Mouse (Mus musculus) urinary bladder, postnatal 10 days (tissue): ENCODE data around the gene Rgl3.

Source experiments
- DNase-seq: peaks from one replicate; pipeline ENCODE4 v3.0.0; 2022; ENCODE audit warnings: low spot score

Gene Rgl3

DNA sequence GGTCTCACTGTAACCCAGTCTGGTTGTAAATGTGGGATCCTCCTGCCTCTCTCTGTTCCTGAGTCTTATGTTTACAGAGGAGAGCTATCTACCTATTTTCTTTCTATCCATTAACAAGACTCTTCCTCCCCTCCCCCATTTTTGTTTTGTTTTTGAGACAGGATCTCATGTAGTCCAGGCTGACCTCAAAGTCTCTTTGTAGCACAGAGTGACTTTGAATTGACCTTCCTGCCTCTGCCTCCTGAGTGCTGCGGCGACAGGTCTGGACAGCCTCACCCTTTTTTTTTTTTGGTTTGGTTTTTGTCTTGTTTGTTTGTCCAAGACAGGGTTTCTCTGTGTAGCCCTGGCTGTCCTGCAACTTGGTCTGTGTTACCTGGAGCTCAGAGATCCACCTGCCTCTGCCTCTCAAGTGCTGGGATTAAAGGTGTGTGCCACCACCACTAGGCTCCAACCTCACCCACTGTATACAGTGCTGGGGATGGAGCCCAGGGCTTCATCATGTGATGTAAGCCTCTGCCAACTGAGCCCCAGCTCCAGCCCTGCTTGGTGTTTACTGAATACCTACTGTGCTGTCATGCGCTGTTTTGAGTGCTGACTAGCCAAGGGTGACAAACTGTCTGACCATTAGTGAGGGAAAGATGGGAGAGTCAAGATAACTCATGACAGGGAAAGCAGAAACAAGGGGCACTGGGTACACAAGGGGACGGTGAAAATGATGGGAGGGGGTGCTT, 10.7 kb downstream of the Rgl3 start:
- DNase-seq: no peak

DNA sequence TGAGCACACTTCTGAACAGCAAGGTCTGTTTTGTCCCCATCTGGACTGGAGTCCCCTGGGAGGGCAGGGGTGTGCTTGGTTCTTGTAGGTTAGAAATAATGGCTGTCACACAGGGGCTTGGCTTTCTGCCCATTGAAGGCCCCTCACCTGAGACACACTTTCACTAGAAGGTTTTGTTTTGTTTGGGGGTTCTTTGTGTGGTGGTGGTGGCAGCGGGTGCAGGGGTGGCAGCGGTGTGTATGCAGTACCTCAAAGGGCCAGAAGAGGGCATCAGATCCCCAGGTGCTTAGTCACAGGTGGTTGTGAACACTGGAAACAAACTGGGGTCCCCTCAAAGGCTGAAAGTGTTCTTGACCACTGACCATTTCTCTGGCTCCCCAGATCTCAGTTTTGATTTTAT, 11.3 kb downstream of the Rgl3 start:
- no peak for DNase-seq

DNA sequence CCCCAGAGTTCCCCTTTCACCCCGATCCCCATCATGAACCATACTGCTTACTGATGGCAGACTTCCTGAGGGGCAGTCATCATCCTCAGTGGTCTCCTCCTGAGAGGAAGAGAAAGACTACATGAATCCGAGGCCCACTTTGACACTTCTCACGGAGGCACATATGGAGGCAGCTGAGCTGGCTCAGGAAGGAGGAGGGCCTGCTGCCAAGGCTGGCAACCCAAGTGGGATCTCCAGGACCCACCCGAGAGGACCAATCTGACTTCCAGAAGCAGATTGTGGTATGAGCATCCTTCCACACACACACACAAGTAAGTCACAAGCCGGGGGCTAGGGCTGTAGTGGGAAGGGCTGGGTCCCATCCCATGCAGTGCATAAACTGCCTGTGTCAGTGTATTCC, 11.9 kb downstream of the Rgl3 start:
- no peak for DNase-seq

DNA sequence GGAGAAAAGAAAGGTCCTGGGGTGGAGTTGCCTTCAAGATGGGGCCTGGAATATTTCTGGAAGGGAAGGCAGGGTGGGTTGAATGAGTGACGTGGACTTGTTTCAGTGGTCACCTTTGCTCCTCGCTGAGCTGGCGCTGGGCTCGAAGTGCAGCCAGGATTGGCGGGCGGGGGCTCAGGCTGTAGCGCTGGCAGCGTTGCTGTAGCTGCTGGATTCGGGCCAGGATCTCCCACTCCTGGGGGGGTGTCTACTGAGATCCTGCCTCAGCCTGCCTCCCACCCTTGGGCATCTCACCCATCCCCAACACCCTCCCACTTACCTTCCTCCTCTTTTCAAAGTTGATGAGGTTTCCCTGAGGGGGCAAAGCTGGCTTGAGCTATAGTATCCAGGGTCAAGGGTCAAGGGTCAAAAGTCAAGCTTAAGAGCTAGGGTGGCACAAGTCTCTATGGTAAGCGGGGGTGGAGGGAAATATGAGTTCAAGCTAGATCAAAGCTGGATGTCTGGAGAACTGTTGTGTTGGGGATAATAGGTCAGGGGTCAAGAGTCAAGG, 12.5 kb downstream of the Rgl3 start:
- DNase-seq: no peak

DNA sequence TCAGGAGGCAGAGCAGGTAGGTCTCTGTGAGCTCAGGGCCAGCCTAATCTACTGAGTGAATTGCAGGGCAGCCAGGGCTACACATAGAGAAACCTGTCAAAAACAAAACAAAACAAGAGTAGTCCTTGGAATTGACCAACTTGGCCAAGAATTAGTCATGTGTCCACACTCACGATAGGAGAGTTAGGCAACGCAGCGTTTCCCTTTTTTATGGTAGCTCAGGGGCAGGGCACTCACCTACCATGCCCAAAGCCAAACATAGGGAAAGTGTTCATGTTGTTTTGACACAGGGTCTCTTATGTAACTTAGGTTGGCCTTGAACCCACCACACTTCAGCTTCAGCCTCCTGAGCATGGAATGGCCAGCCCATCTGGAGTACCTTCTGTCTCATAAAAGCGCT, 19.9 kb downstream of the Rgl3 start:
- DNase-seq: no peak

DNA sequence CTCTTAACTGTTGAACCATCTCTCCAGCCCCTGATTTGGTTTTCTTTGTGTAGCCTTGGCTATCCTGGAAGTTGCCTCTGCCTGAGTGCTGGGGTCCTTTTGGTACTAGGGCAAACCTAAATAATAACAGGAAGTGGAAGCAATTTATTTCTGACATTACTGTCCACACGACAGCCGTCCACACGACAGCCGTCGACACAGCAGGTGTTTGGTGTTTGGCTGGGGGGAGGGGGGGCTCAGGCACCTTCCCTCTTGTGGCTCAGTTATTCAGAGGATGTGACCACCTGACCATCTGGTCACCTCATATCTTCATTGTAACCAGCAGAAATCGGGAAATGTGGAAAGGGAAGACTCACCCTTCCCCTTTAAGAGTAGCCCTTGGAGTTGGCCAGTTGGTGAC, 20.4 kb downstream of the Rgl3 start:
- no peak for DNase-seq

DNA sequence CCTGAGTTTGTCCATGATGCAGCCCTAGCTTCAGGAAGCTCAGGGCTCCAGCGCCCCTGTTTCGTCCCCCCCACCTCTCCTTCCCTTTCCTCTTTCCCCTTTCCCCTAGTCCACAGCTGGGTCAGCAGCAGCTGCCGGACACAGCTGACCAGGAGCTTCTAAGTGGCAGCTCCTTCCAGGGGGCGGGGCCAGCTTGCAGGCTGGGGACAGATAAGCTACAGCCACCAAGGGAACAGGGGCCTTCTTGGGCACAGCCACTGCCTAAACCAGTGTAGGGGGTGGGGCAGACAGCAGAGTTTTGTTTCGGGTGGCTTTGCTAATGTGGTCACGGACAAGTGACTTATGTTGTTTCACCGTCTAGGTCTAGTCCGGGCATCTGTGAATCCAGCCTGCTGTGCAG, 25.8 kb downstream of the Rgl3 start, which contains the start of gene Epor:
Gene Epor (minus strand): TSS at position 90 of the 400 bp plus-strand sequence.
- no peak for DNase-seq

DNA sequence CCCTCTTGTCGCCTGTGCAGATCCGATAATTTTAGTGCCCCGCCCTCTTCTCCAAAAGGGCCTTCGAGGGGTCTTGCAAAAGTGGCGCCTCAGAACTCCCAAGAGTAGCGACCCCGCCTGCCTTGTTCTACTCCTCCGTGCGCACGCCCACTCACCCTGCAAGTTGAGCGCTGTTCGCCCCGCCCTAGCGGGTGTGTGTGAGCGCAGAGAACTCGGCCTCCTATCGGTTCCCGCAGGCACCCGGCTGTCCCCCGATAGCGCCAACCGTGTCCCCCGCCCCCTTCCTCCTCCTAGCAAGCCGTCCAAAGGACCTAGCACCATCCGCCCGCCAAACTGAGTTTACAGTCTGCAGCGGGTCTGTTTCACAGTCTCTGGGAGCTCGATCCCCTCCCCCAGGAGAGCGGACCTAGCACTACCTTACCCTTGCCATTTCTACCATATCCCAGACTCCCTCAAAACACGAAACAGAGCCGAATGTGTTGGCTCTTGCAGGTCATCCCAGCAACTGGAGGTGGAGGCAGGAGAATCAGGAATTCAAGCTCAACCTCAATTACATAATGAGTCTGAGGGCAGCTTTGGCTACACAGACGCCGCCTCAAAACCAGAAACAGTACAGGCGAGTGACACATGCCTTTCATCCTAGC, 26.7 kb downstream of the Rgl3 start:
- DNase-seq: no peak

DNA sequence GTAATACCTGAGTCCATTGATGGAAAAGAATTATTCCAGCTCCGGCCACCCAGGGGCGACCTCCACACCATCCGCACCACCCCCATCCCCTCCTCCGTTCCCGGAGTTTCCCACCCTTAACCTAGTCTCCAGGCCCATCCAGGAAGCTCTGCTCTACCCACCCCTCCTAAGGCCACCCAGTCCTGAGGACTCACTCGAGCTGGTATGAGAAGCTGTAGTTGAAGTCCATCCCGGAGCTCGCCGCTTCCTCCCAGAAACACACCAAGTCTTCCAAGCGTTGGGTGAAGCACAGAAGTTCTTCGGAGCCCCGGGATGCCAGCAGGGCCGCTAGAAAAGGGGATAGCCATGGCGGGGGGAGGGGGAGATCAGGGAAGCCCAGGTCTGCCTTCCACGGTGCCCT, 27.2 kb downstream of the Rgl3 start:
- no peak for DNase-seq

DNA sequence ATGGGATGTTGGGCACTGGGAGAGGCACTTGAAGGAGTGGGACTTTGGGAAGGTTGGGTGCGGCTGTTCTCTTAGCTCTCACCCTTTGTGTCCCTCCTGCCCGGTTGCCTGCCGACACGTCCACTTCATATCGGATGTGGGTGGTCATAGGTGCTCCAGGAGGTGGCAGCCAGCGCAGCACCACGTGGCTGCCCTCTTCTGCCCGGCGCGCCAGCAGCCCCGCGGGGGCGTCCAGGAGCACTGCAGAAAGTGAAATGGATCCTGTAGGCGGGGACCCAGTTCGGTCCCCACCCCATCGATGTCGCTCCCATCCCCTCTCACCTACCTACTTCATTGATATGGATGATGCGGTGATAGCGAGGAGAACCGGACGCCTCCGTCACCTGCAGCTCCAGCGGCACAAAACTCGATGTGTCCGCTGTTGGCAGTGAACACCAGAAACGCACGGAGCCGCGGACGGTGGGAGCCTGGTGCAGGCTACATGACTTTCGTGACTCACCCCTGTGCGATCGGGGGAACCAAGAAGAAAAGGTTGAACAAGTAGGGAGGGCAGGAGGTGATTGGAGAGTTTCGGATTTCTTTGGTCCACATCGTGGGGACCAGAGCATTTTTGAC, 27.8 kb downstream of the Rgl3 start:
- no peak for DNase-seq

DNA sequence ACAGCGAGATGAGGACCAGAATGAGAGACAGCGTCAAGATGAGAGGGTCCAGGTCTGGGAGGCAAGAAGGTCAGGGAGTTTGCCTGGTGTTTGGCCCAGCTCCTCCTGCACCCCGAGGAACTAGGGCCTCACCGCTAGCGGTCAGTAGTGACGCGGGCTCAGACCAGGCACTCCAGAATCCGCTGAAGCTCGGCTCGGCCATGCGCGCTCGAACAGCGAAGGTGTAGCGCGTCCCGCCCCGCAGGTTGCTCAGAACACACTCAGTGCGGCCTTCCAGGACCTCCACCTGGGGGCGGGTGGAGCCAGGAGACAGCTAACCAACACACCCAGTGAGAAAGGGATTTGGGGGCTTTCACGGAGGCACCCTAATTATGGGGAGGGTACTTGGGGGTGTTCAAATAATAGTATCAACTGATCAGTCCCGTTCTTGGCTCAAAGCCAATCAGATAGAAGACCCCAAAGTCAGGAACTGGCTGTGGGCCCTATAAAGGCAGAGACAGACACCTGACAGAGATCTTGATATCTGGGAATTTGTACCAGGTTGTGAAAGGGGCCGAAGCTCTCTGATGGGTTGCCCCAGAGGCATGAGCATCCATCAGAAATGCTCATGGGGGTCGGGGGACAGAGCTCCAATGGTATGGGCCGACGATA, 28.6 kb downstream of the Rgl3 start:
- no peak for DNase-seq

DNA sequence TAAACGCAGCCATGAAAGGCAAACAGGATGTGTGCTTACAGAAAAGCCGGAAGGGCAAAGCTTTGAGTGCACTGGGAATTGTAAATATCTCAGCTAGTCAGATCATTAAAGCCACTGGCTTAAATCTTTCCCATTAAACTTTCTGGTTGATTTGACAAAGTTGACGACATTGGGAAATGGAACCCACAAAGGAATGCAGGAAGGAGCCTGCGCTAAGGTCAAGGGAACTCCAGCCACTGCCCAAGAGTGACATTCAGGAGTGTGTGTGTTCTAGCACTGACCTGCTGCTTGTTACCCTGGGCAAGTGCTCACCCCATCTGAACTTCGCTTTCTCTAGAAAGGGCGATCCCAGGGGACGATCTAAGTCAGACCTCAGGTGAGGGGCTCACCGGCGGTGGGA, 29.1 kb downstream of the Rgl3 start:
- no peak for DNase-seq

DNA sequence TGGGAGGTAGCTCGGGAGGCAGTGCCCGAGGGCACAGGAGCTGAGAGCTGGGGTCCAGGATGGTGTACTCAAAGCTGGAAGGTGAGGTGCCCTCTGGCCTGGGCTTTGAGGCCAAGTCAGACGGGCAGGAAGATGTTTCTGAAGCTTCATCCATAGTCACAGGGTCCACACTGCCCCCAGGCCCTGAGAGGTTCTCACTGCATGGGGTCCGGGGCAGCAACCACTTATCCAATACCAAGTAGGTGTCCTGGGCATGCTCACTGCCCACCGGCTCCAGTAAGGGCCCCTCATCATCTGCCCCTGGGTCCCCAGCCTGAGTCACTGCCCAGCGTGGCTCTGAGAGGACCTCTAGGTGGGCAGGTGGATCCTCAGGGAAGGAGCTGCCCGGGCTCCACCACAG, 30.0 kb downstream of the Rgl3 start:
- DNase-seq: no peak

DNA sequence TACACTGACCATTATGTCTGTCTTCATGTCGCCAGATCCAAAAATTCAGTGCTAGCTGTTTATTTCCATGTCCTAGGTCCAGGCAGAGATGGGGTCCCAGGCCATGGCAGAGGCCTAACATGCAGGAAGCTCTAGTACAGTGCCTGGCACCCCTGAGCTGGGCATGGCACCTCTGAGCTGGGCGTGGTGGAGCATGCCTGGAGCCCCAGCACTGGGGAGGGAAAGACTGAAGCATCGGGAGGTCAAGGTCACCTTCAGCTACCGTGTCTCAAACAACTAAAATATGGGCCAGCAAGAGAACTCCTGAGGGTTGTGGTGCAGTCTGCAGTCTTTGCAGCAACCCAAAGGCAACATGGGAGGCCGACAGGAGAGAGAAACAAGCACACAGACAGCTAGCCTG, 30.9 kb downstream of the Rgl3 start:
- no peak for DNase-seq

DNA sequence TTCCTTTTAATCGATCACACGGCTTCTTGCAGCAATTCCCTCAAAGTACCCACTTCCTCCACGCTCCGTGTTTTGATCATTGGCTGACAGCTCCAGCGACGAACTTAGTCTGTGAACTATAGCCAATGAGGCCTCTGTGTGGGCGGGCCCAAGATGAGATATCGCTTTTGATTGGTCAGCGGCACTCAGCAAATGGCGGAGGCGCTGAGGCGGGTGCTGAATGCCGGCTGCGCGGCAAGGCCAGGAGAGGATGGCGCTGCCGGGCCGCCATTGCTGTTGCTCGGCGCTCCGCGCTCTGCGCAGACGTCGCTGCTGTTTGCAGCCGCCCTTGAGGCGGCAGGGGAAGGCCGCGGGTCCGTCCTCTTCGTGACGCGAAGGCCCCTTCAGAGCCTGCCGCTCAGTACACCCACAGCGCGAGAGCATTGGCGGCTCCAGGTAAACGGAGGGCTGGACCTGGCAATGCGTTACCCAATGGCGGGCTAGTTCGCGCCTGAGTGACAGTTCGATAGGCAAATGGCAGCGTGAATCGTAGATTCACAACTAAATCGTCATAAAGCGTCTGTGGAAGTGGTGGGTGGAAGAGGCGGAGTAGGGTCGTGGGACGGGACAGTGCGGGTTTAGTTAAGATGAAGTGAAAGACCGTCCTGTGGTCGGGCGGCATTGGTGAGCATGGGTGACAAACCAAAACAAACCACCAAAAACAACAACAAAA, 33.5 kb downstream of the Rgl3 start, which contains the start of gene Swsap1:
Gene Swsap1 (plus strand): TSS at position 186 of the 712 bp plus-strand sequence.
- DNase-seq: peak; percentile 93

DNA sequence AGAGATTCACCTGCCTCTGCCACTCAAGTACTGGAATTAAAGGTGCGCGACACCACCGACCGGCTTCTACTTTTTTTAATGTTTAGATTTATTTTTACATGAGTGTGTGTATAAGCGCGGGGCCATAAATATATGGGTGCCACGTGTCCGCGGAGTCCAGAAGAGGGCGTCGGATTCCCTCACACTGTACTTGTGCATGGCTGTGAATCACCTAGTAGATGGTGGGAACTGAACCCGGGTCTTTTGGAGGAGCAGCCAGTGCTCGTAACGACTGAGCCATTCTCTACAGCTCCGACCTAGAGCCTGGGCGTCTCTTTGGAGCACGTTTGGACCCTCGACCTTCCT, 34.0 kb downstream of the Rgl3 start:
- no peak for DNase-seq

DNA sequence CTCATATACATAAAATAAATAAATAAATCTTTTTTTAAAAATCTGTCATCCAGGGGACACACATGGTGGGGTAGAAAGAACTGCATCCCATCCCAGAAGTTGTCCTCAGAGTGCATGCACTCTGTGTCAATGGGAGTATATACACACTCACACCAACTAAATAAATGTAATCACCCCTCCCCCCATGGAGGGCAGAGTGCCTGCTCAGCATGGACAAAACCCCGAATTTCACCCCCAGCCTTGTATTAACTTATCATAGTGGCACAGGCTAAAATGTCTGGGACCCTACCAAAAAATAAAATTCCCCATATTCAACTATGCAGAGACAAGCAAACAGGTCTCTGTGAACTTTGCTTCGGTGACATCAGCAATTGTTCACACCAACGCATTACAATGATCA, 34.6 kb downstream of the Rgl3 start:
- no peak for DNase-seq

DNA sequence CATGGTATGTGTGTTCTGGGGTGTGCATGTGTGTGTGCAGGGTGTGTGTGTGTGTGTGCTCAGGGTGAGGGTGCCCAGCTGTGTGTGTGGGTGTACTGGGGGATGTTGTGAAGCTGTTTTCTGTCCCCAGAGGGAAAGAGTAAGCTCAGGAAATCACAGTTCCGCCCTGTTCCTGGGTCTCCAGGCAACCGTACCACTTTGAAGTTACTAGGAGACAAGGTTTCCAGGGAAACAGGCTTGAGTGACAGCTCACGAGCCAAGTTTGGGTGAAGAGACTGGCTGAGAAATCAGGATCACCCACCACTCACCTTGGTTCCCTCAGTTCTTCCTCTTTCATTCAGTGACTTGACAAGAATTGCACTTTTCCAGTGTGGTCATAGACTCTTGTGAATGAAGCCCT, 35.6 kb downstream of the Rgl3 start:
- DNase-seq: no peak

DNA sequence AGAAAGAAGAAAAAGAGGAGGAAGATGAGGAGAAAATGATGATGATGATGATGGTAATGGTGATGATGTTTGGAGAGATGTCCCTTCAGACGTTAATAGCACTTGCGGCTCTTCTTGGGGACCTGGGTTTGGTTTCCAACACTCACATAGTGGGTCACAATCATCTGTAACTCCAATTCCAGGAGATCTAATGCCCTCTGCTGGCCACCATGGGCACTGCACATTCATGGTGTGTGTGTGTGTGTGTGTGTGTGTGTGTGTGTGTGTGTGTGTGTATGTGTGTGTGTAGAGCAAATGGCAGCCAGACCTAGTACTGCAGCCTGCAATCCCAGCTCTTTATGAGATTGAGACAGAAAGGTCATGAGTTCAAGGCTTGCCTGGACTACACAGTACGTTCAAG, 37.3 kb downstream of the Rgl3 start:
- DNase-seq: no peak

DNA sequence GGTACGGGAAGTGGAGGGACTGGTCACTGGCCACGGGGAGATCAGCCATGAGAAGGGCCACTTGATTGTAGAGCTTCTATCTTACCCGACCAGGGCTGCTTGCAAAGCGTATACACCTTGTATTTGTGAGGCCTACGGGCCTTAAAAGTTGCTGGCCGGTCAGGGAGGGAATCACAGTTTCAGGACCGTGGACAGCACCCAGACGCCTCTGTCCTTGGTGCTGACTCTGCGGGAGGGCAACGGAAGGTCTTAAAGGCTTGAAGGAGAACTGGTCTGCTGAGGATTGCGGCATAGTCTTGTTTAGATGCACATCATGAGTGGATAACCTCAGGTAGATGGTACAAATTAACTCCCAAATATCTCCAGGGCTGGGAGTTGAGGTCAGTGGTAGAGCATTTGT, 38.9 kb downstream of the Rgl3 start:
- no peak for DNase-seq

DNA sequence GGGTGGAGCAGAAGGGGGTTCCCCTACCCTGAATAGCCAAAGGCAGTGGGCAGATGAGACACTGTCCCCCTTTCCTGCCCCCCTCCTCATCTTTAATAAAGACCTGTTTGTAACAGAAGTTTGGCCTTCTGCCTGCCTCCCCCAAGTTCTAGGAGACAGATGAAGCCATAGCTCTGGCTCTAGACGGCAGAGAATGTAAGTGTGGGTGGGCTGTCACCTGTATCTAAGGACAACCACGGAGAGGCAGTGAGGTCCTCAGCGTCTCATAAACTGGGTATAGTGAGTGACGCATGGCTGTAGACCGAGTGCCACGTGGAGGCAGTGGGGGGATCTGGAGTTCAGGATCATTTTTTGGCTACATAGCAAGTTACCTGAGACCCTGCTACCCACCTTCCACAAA, 40.5 kb downstream of the Rgl3 start:
- no peak for DNase-seq

DNA sequence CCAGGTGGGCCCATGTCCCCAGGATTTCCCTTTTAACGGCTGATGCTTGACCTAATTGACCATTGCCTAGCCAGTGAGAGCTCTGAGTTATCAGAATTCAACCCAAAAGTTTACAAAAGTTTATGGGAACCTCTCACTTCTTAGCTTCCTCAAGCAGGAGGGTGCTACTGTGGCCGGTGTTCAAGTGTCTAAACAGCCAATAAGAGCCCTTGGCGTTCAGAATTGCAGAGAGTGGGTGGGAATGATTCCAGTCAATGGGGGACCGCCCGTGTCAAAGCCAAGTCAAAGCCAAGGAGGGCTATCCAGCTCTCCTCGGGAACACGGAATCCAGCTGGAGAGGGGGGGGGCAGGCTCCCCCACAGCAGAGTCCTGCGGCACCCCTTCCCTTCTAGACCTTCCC, 41.1 kb downstream of the Rgl3 start:
- no peak for DNase-seq
